Mouse (Mus musculus) lung, embryonic 15.5 days (tissue): ENCODE measurements around the gene Tmprss11d. TPM values are rescaled to one million over a fixed set of nuclear protein-coding genes. Genes with fewer than 3 reads are reported as not detected.

Experiments
- ATAC-seq: fragments of 200-750 bp; cut with Nextera tagmentation; 2 replicates; pipeline ENCODE4 v1.8.0; 2017; ENCODE audit warnings: moderate number of reproducible peaks, borderline replicate concordance; ENCODE audit not compliant: low FRiP score, low TSS enrichment; ENCODE audit errors: extremely low read depth
- H3K27ac ChIP-seq: fragments of 300-500 bp; sonication (generic); 2 replicates; pipeline ENCODE4 v1.5.1; 2015; ENCODE audit warnings: moderate library complexity, mild to moderate bottlenecking, inconsistent platforms
- H3K27me3 ChIP-seq: fragments of 300-500 bp; sonication (generic); 2 replicates; pipeline ENCODE4 v1.6.1; 2015; ENCODE audit warnings: inconsistent platforms
- H3K36me3 ChIP-seq: fragments of 300-500 bp; sonication (generic); 2 replicates; pipeline ENCODE4 v1.6.1; 2015; ENCODE audit warnings: inconsistent platforms
- H3K4me1 ChIP-seq: fragments of 300-500 bp; sonication (generic); 2 replicates; pipeline ENCODE4 v1.6.1; 2015; ENCODE audit warnings: inconsistent platforms
- H3K4me2 ChIP-seq: fragments of 300-500 bp; sonication (generic); 2 replicates; pipeline ENCODE4 v1.6.1; 2015; ENCODE audit warnings: inconsistent platforms, mild to moderate bottlenecking, moderate library complexity
- H3K4me3 ChIP-seq: fragments of 300-500 bp; sonication (generic); 2 replicates; pipeline ENCODE4 v1.5.1; 2015; ENCODE audit warnings: mild to moderate bottlenecking, inconsistent platforms
- H3K9ac ChIP-seq: fragments of 300-500 bp; sonication (generic); 2 replicates; pipeline ENCODE4 v1.6.1; 2015; ENCODE audit warnings: inconsistent platforms
- H3K9me3 ChIP-seq: fragments of 300-500 bp; sonication (generic); 2 replicates; pipeline ENCODE4 v1.6.1; 2016; ENCODE audit warnings: inconsistent platforms
- WGBS: fragments of 180-500 bp; shearing (Covaris S2); methylation state at CpG from one replicate; pipeline ENCODE4 v1.1.7; 2015; 5-methylcytosine and 5-hydroxymethylcytosine counted together
- polyA plus RNA-seq: library from polyadenylated mRNA; unstranded; fragments of >200 nt; fragmentation: Nextera tagmentation; extraction: Ambion mirVana; gene quantifications from 2 replicates; pipeline ENCODE4 v1.2.1, GENCODE M21; 2015

Gene Tmprss11d
- polyA plus RNA-seq, 1 experiment from 2014 or later: not detected

GRCm38 (mm10) chr5:86289208-86289607 is 84.0 kb downstream of the Tmprss11d start, which contains the start of gene Tmprss11c:
Gene Tmprss11c (minus strand): TSS chr5:86289308.
- Histone ChIP-seq H3K4me3 (no peak within 1 kb of the TSS), H3K27me3 (no peaks in the 10 kb centered on the region), H3K36me3 (no peaks in the 10 kb centered on the region), H3K27ac (no peak within 1 kb of the TSS), H3K9ac (no peak within 1 kb of the TSS), H3K4me1 (no peaks in the 10 kb centered on the region), H3K4me2 (no peak within 1 kb of the TSS), H3K9me3 (no peaks in the 10 kb centered on the region)
- no peak for ATAC-seq
- WGBS: 63% methylated on average over 4 of the region's 4 CpGs

Other genes with a start within 250 kb of the Tmprss11d start
- gene Uba6, start 200.6 kb downstream of the Tmprss11d start, polyA plus RNA-seq: 10.2 and 11.4 TPM in 2 replicates
- 0.06 TPM in 1 of 2 replicates, not detected in the other for gene Gnrhr, start 175.5 kb downstream of the Tmprss11d start, polyA plus RNA-seq
- not detected in 2 replicates for gene Tmprss11c, start 84.1 kb downstream of the Tmprss11d start, polyA plus RNA-seq
- gene Tmprss11a, start 95.6 kb upstream of the Tmprss11d start, polyA plus RNA-seq: 0.08 TPM in 1 of 2 replicates, not detected in the other
- 0.14 TPM in 1 of 2 replicates, not detected in the other for gene Tmprss11g, start 145.2 kb upstream of the Tmprss11d start, polyA plus RNA-seq